Comparison of ENCODE assay signal across 7 mouse cellular contexts in genomic region chr10:93310721-93311411, GRCm38 (mm10). TPM values are rescaled to one million over a fixed set of nuclear protein-coding genes. Genes with fewer than 3 reads are reported as not detected.
A peak's percentile ranks its signal among the peaks of the same experiment; 100 is the strongest.
DNase-seq lines count a peak whose midpoint lies in the region; ATAC-seq and TF ChIP-seq lines count a peak whose summit lies in the region.

Gene Elk3, minus strand, starts transcription at chr10:93311135.

- H3K4me2 ChIP-seq in forebrain, postnatal 0 days (ENCODE audit: low read depth): peak within 1 kb of the TSS; percentile 100
- H3K4me2 ChIP-seq in hindbrain, embryonic 12.5 days (replicated peaks): peak within 1 kb of the TSS; percentile 95
- H3K4me2 ChIP-seq in limb, embryonic 15.5 days: peak within 1 kb of the TSS; percentile 80
- H3K4me2 ChIP-seq in midbrain, embryonic 15.5 days: peak within 1 kb of the TSS; percentile 100
- H3K4me2 ChIP-seq in stomach, postnatal 0 days (replicated peaks; ENCODE audit: low read depth): peak within 1 kb of the TSS; percentile 99

- no peaks in the 10 kb centered on the region for H3K9me3 ChIP-seq in ES-Bruce4 (replicated peaks; ENCODE audit: control insufficient read depth, insufficient read depth, low read length, poor library complexity, severe bottlenecking)
- no peaks in the 10 kb centered on the region for H3K9me3 ChIP-seq in forebrain, postnatal 0 days (ENCODE audit: low read length)
- no peaks in the 10 kb centered on the region for H3K9me3 ChIP-seq in hindbrain, embryonic 12.5 days (replicated peaks)
- no peaks in the 10 kb centered on the region for H3K9me3 ChIP-seq in limb, embryonic 15.5 days
- no peaks in the 10 kb centered on the region for H3K9me3 ChIP-seq in midbrain, embryonic 15.5 days
- no peaks in the 10 kb centered on the region for H3K9me3 ChIP-seq in stomach, postnatal 0 days (ENCODE audit: control insufficient read depth, low read length)

- H3K36me3 ChIP-seq in ES-Bruce4 (ENCODE audit: control insufficient read depth, insufficient read depth, low read length, poor library complexity, severe bottlenecking): no peaks in the 10 kb centered on the region
- H3K36me3 ChIP-seq in forebrain, postnatal 0 days (ENCODE audit: insufficient read depth): no peaks in the 10 kb centered on the region
- no peaks in the 10 kb centered on the region for H3K36me3 ChIP-seq in hindbrain, embryonic 12.5 days
- H3K36me3 ChIP-seq in limb, embryonic 15.5 days: no peaks in the 10 kb centered on the region
- H3K36me3 ChIP-seq in midbrain, embryonic 15.5 days (replicated peaks): no peaks in the 10 kb centered on the region
- H3K36me3 ChIP-seq in stomach, postnatal 0 days (ENCODE audit: control insufficient read depth, insufficient read depth, low read length): no peaks in the 10 kb centered on the region

- no peak for TF ChIP-seq EP300 in ES-Bruce4 (IDR thresholded peaks at IDR 0.05; ENCODE audit: insufficient read depth, low read depth, low read length)
- TF ChIP-seq EP300 in stomach, postnatal 0 days (optimal IDR thresholded peaks at IDR 0.05): no peak

- no peak for TF ChIP-seq CTCF in ES-Bruce4 (IDR thresholded peaks at IDR 0.05; ENCODE audit: low read depth, low read length)
- TF ChIP-seq CTCF in forebrain, postnatal 0 days (IDR thresholded peaks at IDR 0.05; ENCODE audit: low read depth): no peak
- no peak for TF ChIP-seq CTCF in stomach, postnatal 0 days (IDR thresholded peaks at IDR 0.05; ENCODE audit: low read depth)

- TF ChIP-seq POLR2A in ES-Bruce4 (IDR thresholded peaks at IDR 0.05; ENCODE audit: insufficient read depth, low read length): no peak

- no peak within 1 kb of the TSS for H3K27ac ChIP-seq in ES-Bruce4 (ENCODE audit: insufficient read depth, low read length)
- H3K27ac ChIP-seq in forebrain, postnatal 0 days (ENCODE audit: low read depth, low read length): peak within 1 kb of the TSS; percentile 62
- H3K27ac ChIP-seq in hindbrain, embryonic 12.5 days: peak within 1 kb of the TSS; percentile 81
- peak within 1 kb of the TSS; percentile 96 for H3K27ac ChIP-seq in limb, embryonic 15.5 days
- H3K27ac ChIP-seq in midbrain, embryonic 15.5 days: peak within 1 kb of the TSS; percentile 64
- peak within 1 kb of the TSS; percentile 94 for H3K27ac ChIP-seq in stomach, postnatal 0 days (replicated peaks)

- DNase-seq in adrenal gland, adult 8-10 months: no peak
- no peak for DNase-seq in forebrain, postnatal 0 days
- peak; percentile 53 for DNase-seq in stomach, postnatal 0 days (ENCODE audit: low spot score)

- H3K4me3 ChIP-seq in ES-Bruce4 (ENCODE audit: low read depth, low read length): peak within 1 kb of the TSS; percentile 68
- H3K4me3 ChIP-seq in forebrain, postnatal 0 days (ENCODE audit: low read depth, low read length): peak within 1 kb of the TSS; percentile 59
- H3K4me3 ChIP-seq in hindbrain, embryonic 12.5 days: peak within 1 kb of the TSS; percentile 60
- peak within 1 kb of the TSS; percentile 60 for H3K4me3 ChIP-seq in limb, embryonic 15.5 days
- peak within 1 kb of the TSS; percentile 58 for H3K4me3 ChIP-seq in midbrain, embryonic 15.5 days
- peak within 1 kb of the TSS; percentile 72 for H3K4me3 ChIP-seq in stomach, postnatal 0 days (ENCODE audit: low read depth, low read length)

- 4% methylated on average over 53 of the region's 53 CpGs for WGBS in forebrain, postnatal 0 days
- WGBS in hindbrain, embryonic 12.5 days: 2% methylated on average over 42 of the region's 53 CpGs
- WGBS in limb, embryonic 15.5 days: under 1% methylated on average over 51 of the region's 53 CpGs
- 2% methylated on average over 41 of the region's 53 CpGs for WGBS in midbrain, embryonic 15.5 days
- under 1% methylated on average over 47 of the region's 53 CpGs for WGBS in stomach, postnatal 0 days

- H3K27me3 ChIP-seq in ES-Bruce4 (ENCODE audit: control insufficient read depth, insufficient read depth, low read length, poor library complexity, severe bottlenecking): no peaks in the 10 kb centered on the region
- no peaks in the 10 kb centered on the region for H3K27me3 ChIP-seq in forebrain, postnatal 0 days (ENCODE audit: insufficient read depth, low read length)
- peaks cover 11% of the 10 kb centered on the region; the same call in 1 of the 2 replicates for H3K27me3 ChIP-seq in hindbrain, embryonic 12.5 days
- no peaks in the 10 kb centered on the region for H3K27me3 ChIP-seq in limb, embryonic 15.5 days
- peaks cover 7% of the 10 kb centered on the region; the same call in 1 of the 2 replicates for H3K27me3 ChIP-seq in midbrain, embryonic 15.5 days (replicated peaks)
- no peaks in the 10 kb centered on the region for H3K27me3 ChIP-seq in stomach, postnatal 0 days (ENCODE audit: control insufficient read depth, insufficient read depth, low read length)

- H3K9ac ChIP-seq in ES-Bruce4 (ENCODE audit: low read depth, poor library complexity, severe bottlenecking): peak within 1 kb of the TSS; percentile 90
- peak within 1 kb of the TSS; percentile 65 for H3K9ac ChIP-seq in forebrain, postnatal 0 days
- peak within 1 kb of the TSS; percentile 79 for H3K9ac ChIP-seq in hindbrain, embryonic 12.5 days
- peak within 1 kb of the TSS; percentile 68 for H3K9ac ChIP-seq in limb, embryonic 15.5 days
- peak within 1 kb of the TSS; percentile 70 for H3K9ac ChIP-seq in midbrain, embryonic 15.5 days
- H3K9ac ChIP-seq in stomach, postnatal 0 days (ENCODE audit: low read length): peak within 1 kb of the TSS; percentile 89

- H3K4me1 ChIP-seq in ES-Bruce4 (ENCODE audit: control insufficient read depth, insufficient read depth, low read length): no peaks in the 10 kb centered on the region
- no peaks in the 10 kb centered on the region for H3K4me1 ChIP-seq in forebrain, postnatal 0 days (ENCODE audit: insufficient read depth)
- H3K4me1 ChIP-seq in hindbrain, embryonic 12.5 days: peaks cover 12% of the 10 kb centered on the region
- H3K4me1 ChIP-seq in limb, embryonic 15.5 days: peaks cover 30% of the 10 kb centered on the region
- peaks cover 27% of the 10 kb centered on the region for H3K4me1 ChIP-seq in midbrain, embryonic 15.5 days
- no peaks in the 10 kb centered on the region for H3K4me1 ChIP-seq in stomach, postnatal 0 days (replicated peaks; ENCODE audit: control insufficient read depth, insufficient read depth)

- ATAC-seq in forebrain, postnatal 0 days: peak; percentile 71
- ATAC-seq in hindbrain, embryonic 12.5 days (ENCODE audit: low FRiP score): peak; percentile 69
- peak; percentile 80 for ATAC-seq in limb, embryonic 15.5 days (ENCODE audit: insufficient number of reproducible peaks, low FRiP score, low TSS enrichment, low read depth)
- ATAC-seq in midbrain, embryonic 15.5 days (replicated peaks): peak; percentile 61
- peak; percentile 88 for ATAC-seq in stomach, postnatal 0 days (ENCODE audit: low FRiP score, low TSS enrichment)

RNA-seq across cellular contexts. Expression of gene Elk3, which starts in this region (rescaled TPM):
- 11.0 and 11.9 TPM in 2 replicates for polyA plus RNA-seq in ES-Bruce4 (2011; ENCODE audit: insufficient read depth, insufficient read length, low read depth, missing spikeins)
- total RNA-seq in adrenal gland, adult 8-10 months (2022): 10 to 100 TPM; 32.3 to 51.1 (median 46.1) TPM
- 5.1 and 8.8 TPM in 2 replicates for total RNA-seq in forebrain, postnatal 0 days (2014; rRNA removed)
- polyA plus RNA-seq in forebrain, postnatal 0 days (2015; fragmentation: Nextera tagmentation; extraction: Ambion mirVana): 4.9 and 6.2 TPM in 2 replicates
- polyA plus RNA-seq in hindbrain, embryonic 12.5 days (2016; fragmentation: Nextera tagmentation; extraction: Ambion mirVana): 20.9 and 23.6 TPM in 2 replicates
- 36.2 and 36.3 TPM in 2 replicates for polyA plus RNA-seq in limb, embryonic 15.5 days (2015; fragmentation: Nextera tagmentation; extraction: Ambion mirVana)
- 7.5 and 7.9 TPM in 2 replicates for polyA plus RNA-seq in midbrain, embryonic 15.5 days (2015; fragmentation: Nextera tagmentation; extraction: Ambion mirVana)
- 11.3 and 12.5 TPM in 2 replicates for polyA plus RNA-seq in stomach, postnatal 0 days (2015; fragmentation: Nextera tagmentation; extraction: Ambion mirVana)
